Mouse (Mus musculus) hindbrain, embryonic 14.5 days (tissue): ENCODE measurements around the gene Prss35. TPM values are rescaled to one million over a fixed set of nuclear protein-coding genes. Genes with fewer than 3 reads are reported as not detected.

ENCODE experiments used
- ATAC-seq: fragments of 200-750 bp; cut with Nextera tagmentation; 2 replicates; pipeline ENCODE4 v1.8.0; 2017; ENCODE audit warnings: moderate number of reproducible peaks, mild to moderate bottlenecking, moderate TSS enrichment, moderate library complexity; ENCODE audit not compliant: low FRiP score
- DNase-seq: peaks from one replicate; pipeline ENCODE4 v3.0.0-alpha.2; 2015; ENCODE audit warnings: low spot score
- H3K27ac ChIP-seq: fragments of 300-500 bp; sonication (generic); 2 replicates; pipeline ENCODE4 v1.5.1; 2014; ENCODE audit warnings: mild to moderate bottlenecking, moderate library complexity
- H3K27me3 ChIP-seq: fragments of 300-500 bp; sonication (generic); 2 replicates; pipeline ENCODE4 v1.6.1; 2014; ENCODE audit warnings: mild to moderate bottlenecking, low read length, mixed read lengths; ENCODE audit not compliant: control insufficient read depth, insufficient read depth
- H3K36me3 ChIP-seq: fragments of 300-500 bp; sonication (generic); replicated peaks from 2 replicates; pipeline ENCODE4 v1.6.1; 2014; ENCODE audit not compliant: control insufficient read depth, insufficient read depth
- H3K4me1 ChIP-seq: fragments of 300-500 bp; sonication (generic); replicated peaks from 2 replicates; pipeline ENCODE4 v1.6.1; 2014; ENCODE audit warnings: antibody characterized with exemption, low read length, mixed read lengths; ENCODE audit not compliant: control insufficient read depth, insufficient read depth
- H3K4me2 ChIP-seq: fragments of 300-500 bp; sonication (generic); replicated peaks from 2 replicates; pipeline ENCODE4 v1.6.1; 2014; ENCODE audit warnings: mild to moderate bottlenecking, moderate library complexity
- H3K4me3 ChIP-seq: fragments of 300-500 bp; sonication (generic); replicated peaks from 2 replicates; pipeline ENCODE4 v1.5.1; 2014; ENCODE audit warnings: mild to moderate bottlenecking, low read length
- H3K9ac ChIP-seq: fragments of 300-500 bp; sonication (generic); 2 replicates; pipeline ENCODE4 v1.6.1; 2014
- H3K9me3 ChIP-seq: fragments of 300-500 bp; sonication (generic); 2 replicates; pipeline ENCODE4 v1.6.1; 2016; ENCODE audit warnings: low read length; ENCODE audit not compliant: control insufficient read depth
- WGBS: fragments of 180-500 bp; shearing (Covaris S2); extraction: QIAGEN DNeasy Blood & Tissue Kit; methylation state at CpG from one replicate; pipeline ENCODE4 v1.1.7; 2014; 5-methylcytosine and 5-hydroxymethylcytosine counted together
- polyA plus RNA-seq: library from polyadenylated mRNA; unstranded; fragments of >200 nt; fragmentation: Nextera tagmentation; extraction: Ambion mirVana; gene quantifications from 2 replicates; pipeline ENCODE4 v1.2.1, GENCODE M21; 2014

Gene Prss35
- polyA plus RNA-seq, 1 experiment from 2014 or later = 6.6 TPM

DNA sequence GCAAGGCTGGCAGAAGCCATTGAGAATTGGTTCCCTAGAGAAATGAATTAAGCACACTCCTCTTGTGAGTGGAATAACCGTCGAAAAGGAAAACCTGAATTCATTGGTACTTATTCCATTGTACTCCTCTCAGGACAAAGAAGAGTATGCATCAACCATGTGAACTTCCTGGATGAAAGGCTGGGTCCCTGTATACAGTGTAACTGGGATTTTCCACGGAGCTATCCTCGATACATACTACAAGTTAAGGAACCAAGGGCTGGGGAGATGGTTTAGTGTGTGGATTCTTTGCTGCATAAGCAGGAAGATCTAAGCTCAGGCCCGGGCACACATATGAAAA lies 17.1 kb upstream of the Prss35 start:
- Histone ChIP-seq H3K27ac (peak overlapping the region; percentile 52; the same call in 1 of the 2 replicates), H3K4me3 (no peak overlapping the region), H3K9me3 (no peaks in the 10 kb centered on the region), H3K4me1 (no peaks in the 10 kb centered on the region), H3K27me3 (no peaks in the 10 kb centered on the region), H3K36me3 (no peaks in the 10 kb centered on the region), H3K4me2 (no peak overlapping the region), H3K9ac (no peak overlapping the region)
- WGBS = 80% methylated on average over 5 of the region's 5 CpGs
- no peak for ATAC-seq
- DNase-seq = no peak

DNA sequence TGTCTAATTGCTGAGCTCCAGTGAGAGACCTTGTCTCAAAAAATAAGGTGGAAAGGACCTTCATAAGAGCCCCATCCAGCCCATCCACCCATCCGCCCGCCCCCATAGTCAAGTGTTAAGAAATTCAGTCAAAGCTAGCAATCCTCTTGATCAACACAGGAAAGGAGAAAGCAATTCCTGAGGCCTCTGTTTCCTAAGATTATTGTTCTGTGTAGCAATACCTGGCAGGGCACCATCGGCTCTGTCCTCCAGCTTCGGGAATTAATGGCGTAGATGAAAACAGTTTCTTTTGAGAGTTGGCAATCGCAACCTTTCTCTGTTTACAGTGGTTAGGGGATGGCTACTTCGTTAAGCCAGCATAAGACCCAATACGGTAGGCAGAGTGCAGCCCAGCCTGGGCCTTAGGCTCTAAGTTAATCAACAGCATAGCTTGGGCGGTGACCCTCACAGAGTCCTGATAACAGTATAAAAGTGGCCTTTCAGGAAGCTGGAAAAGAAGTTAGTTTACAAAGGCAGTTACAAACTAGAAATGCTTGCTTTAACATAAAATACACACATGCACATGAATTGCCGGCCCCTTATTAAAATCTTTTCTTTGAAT lies 15.1 kb upstream of the Prss35 start:
- H3K27ac ChIP-seq = no peak overlapping the region
- no peak overlapping the region for H3K4me2 ChIP-seq
- ATAC-seq = no peak
- H3K27me3 ChIP-seq = no peaks in the 10 kb centered on the region
- no peak overlapping the region for H3K4me3 ChIP-seq
- no peaks in the 10 kb centered on the region for H3K9me3 ChIP-seq
- WGBS = 88% methylated on average over 10 of the region's 10 CpGs
- H3K4me1 ChIP-seq = no peaks in the 10 kb centered on the region
- no peaks in the 10 kb centered on the region for H3K36me3 ChIP-seq
- no peak overlapping the region for H3K9ac ChIP-seq
- no peak for DNase-seq

DNA sequence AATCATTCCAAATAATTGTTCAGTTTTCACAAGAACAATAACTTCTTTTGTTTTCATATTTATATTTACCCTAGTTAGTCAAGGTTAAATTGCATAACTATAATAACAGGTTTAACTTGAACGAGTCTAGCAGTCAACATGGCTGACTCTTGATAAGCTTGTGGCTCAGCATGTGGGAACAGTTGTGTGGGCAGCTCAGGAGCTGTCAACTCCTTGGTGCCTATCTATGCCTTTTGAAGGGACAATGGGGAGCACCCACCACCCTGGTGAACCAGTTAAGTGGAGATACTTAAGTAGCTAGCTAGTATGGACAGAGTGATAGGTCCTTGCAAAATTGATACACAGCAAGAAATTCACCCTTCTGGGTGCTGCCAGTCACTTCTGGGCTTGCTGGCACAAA lies 14.4 kb upstream of the Prss35 start:
- 77% methylated on average over 1 of the region's 1 CpGs for WGBS
- H3K27me3 ChIP-seq = no peaks in the 10 kb centered on the region
- DNase-seq = no peak
- no peak overlapping the region for H3K27ac ChIP-seq
- H3K4me3 ChIP-seq = no peak overlapping the region
- no peaks in the 10 kb centered on the region for H3K36me3 ChIP-seq
- ATAC-seq = no peak
- no peak overlapping the region for H3K9ac ChIP-seq
- H3K9me3 ChIP-seq = no peaks in the 10 kb centered on the region
- H3K4me1 ChIP-seq = no peaks in the 10 kb centered on the region
- H3K4me2 ChIP-seq = no peak overlapping the region

DNA sequence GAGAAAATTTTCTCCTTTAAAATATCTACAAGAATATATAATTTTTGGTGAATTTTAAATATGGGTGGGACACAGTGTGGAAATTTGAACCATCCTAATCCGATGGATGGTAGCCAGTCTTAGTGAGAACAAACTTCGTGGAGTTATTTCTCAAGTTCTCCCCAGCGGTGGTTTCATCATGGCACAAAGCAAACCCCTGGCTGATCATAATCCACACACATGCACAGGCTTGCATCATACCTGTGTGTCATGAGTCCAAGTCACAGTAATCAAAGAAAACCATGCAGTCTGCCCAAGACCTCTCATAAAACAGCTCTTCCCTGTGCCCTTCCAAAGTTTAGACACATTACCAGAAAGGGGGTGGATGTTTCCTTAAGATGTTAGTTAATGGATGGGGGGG lies 13.6 kb upstream of the Prss35 start:
- Histone ChIP-seq H3K27me3 (no peaks in the 10 kb centered on the region), H3K9me3 (no peaks in the 10 kb centered on the region), H3K4me2 (no peak overlapping the region), H3K36me3 (no peaks in the 10 kb centered on the region), H3K4me3 (no peak overlapping the region), H3K9ac (no peak overlapping the region), H3K4me1 (no peaks in the 10 kb centered on the region), H3K27ac (no peak overlapping the region)
- ATAC-seq (no peak), DNase-seq (no peak)
- WGBS = 95% methylated on average over 3 of the region's 3 CpGs

DNA sequence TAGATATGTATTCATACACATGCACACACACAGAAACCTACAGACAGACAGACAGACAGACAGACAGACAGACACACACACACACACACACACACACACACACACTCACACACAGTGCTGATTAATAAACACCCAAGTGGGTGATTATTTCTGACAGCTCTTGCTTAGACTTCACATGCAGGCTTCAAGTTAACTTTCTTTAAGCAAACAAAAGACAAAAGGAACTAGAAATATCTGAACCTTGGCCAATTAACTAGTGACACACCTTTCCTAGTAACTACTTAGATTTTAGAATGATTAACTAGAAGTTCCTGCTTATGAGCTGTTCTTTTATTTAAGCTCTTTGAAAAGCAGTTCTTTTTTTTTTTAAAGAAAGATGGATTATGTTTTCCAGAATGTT lies 9.1 kb upstream of the Prss35 start:
- no peaks in the 10 kb centered on the region for H3K4me1 ChIP-seq
- H3K9ac ChIP-seq = no peak overlapping the region
- no peak overlapping the region for H3K4me2 ChIP-seq
- ATAC-seq = no peak
- no peaks in the 10 kb centered on the region for H3K36me3 ChIP-seq
- no peaks in the 10 kb centered on the region for H3K27me3 ChIP-seq
- no peak overlapping the region for H3K27ac ChIP-seq
- no peak for DNase-seq
- H3K9me3 ChIP-seq = no peaks in the 10 kb centered on the region
- no peak overlapping the region for H3K4me3 ChIP-seq

DNA sequence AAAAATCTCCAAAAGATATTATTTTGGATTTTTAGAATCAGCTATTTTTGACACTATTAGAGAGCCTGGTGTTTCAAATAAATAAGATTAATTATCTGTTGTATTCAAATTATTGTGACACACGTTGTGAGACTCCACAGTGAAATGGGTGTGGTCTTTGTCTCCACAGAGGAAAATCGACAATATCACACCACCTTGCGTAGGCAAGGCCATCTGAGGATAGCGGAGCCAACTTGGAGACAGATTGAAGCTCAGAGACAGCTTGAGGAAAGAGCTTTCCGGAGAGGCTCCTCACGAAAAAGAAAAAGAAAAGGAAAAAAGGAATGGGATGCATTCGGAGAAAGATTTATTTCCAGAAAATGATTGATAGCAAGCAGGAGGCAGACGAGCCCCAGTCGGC lies 8.7 kb upstream of the Prss35 start:
- H3K4me1 ChIP-seq = no peaks in the 10 kb centered on the region

DNA sequence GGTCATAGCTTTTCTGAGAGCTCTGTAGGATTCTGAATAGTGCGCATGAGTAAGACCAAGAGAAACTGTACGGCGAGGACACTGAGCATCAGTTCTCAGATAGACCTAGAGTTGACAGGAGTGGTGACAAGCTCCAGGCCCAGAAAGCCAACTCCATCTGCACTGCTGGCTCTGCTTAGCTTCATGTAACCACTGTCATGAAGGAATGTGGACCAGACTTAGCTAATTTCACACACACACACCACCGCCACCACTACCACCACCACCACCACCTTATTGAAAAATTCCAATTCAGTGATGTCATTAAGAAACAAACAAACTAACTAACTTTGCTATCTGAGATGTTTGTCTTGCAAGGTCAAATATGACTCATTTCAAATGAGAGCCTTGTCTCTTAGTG lies 6.5 kb upstream of the Prss35 start:
- no peak overlapping the region for H3K4me3 ChIP-seq
- H3K4me2 ChIP-seq = no peak overlapping the region
- no peaks in the 10 kb centered on the region for H3K36me3 ChIP-seq
- no peak for ATAC-seq
- no peaks in the 10 kb centered on the region for H3K4me1 ChIP-seq
- H3K9me3 ChIP-seq = no peaks in the 10 kb centered on the region
- DNase-seq = no peak
- H3K27ac ChIP-seq = no peak overlapping the region
- 96% methylated on average over 4 of the region's 4 CpGs for WGBS
- H3K9ac ChIP-seq = no peak overlapping the region
- no peaks in the 10 kb centered on the region for H3K27me3 ChIP-seq

More for the DNA sequence above, 8.7 kb upstream of the Prss35 start:
- no peaks in the 10 kb centered on the region for H3K36me3 ChIP-seq
- DNase-seq (no peak), ATAC-seq (no peak)
- WGBS = 76% methylated on average over 9 of the region's 9 CpGs
- no peak overlapping the region for H3K4me2 ChIP-seq
- H3K9me3 ChIP-seq = no peaks in the 10 kb centered on the region
- no peak overlapping the region for H3K4me3 ChIP-seq
- no peaks in the 10 kb centered on the region for H3K27me3 ChIP-seq
- no peak overlapping the region for H3K9ac ChIP-seq
- no peak overlapping the region for H3K27ac ChIP-seq

DNA sequence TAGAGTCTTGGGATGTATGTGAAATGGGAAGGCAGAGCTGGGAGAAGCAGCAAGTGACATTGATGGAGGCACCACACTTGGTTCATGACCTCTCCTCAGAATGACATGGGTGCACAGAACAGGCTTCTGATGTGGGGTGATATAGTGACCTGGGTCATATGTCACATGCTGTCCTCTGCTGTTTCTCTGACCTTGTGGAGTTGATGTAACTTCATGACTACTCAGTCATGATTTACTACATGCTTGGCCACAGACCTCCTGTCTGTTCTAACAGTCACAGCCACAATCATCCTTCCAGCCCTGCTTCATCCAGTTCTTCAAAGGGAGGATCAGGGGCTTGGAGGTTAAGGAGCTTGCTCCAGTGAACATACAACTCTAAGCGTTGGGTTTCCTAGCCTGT lies 5.4 kb upstream of the Prss35 start:
- H3K36me3 ChIP-seq = no peaks in the 10 kb centered on the region
- ATAC-seq (no peak), DNase-seq (no peak)
- 91% methylated on average over 1 of the region's 1 CpGs for WGBS
- H3K4me3 ChIP-seq = no peak overlapping the region
- no peak overlapping the region for H3K4me2 ChIP-seq
- no peaks in the 10 kb centered on the region for H3K9me3 ChIP-seq
- no peak overlapping the region for H3K27ac ChIP-seq
- no peak overlapping the region for H3K9ac ChIP-seq
- H3K4me1 ChIP-seq = peaks cover 3% of the 10 kb centered on the region
- no peaks in the 10 kb centered on the region for H3K27me3 ChIP-seq

DNA sequence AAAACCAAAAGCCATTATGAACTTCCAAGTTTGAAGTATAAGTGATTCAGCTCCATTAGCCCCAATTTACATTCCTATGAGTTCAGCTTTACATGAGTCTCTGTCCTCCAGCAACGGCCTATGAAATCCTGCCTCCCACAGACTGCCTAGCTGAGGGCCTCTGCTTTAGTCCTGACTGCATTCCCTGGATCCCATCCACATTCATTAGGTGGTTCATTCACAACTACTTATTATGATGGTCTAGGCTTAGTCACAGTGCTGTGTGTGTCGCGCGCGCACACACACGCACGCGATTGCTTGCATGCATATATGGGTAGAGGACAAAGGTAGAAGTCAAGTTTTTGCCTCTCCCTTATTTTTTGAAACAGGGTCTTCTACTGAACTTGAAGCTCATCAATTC lies 4.6 kb upstream of the Prss35 start:
- Histone ChIP-seq H3K4me2 (no peak overlapping the region), H3K27ac (no peak overlapping the region), H3K4me1 (peaks cover 5% of the 10 kb centered on the region), H3K36me3 (no peaks in the 10 kb centered on the region), H3K27me3 (no peaks in the 10 kb centered on the region), H3K9me3 (no peaks in the 10 kb centered on the region), H3K9ac (no peak overlapping the region), H3K4me3 (no peak overlapping the region)
- DNase-seq = no peak
- WGBS = 96% methylated on average over 8 of the region's 8 CpGs
- no peak for ATAC-seq

DNA sequence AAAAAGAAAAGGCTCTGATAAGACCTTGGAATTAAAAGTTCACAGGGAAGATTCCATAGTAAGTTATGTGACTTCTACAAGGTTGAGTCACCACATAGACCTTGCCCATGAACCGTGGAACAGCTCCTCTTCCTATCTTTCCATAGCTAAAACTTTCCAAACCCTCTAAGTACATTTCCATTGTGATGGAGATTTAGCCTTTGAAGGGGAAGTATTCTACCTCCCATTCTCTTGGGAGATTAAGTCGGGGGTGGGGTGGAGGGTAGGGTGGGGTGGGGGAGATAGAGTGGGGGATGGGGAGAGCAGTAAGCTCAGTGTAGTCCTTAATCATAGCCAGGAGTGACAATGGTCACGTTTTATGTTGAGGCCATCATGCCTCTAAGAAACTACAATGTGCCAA lies 3.5 kb upstream of the Prss35 start:
- H3K4me2 ChIP-seq = no peak overlapping the region
- H3K36me3 ChIP-seq = no peaks in the 10 kb centered on the region
- H3K9me3 ChIP-seq = no peaks in the 10 kb centered on the region
- H3K27ac ChIP-seq = no peak overlapping the region
- no peak for DNase-seq
- 27% methylated on average over 3 of the region's 3 CpGs for WGBS
- H3K27me3 ChIP-seq = no peaks in the 10 kb centered on the region
- no peak overlapping the region for H3K9ac ChIP-seq
- H3K4me1 ChIP-seq = peaks cover 5% of the 10 kb centered on the region
- ATAC-seq = no peak
- H3K4me3 ChIP-seq = no peak overlapping the region
